Mouse (Mus musculus) forebrain, embryonic 12.5 days (tissue): Measurements from ENCODE around the gene Nuak1. TPM values are rescaled to one million over a fixed set of nuclear protein-coding genes. Genes with fewer than 3 reads are reported as not detected.
A peak's percentile ranks its signal among the peaks of the same experiment; 100 is the strongest.
"Not testable (repeated sequence)": the region's sequence is repeated elsewhere in the genome, so short reads cannot be mapped to it uniquely, and the experiment has no call there.

ENCODE experiments used
- ATAC-seq: fragments of 200-750 bp; cut with Nextera tagmentation; 2 replicates; pipeline ENCODE4 v1.8.0; 2017; ENCODE audit warnings: moderate TSS enrichment; ENCODE audit not compliant: low FRiP score
- H3K27ac ChIP-seq: fragments of 300-500 bp; sonication (generic); 2 replicates; pipeline ENCODE4 v1.5.1; 2016; ENCODE audit warnings: mild to moderate bottlenecking
- H3K27me3 ChIP-seq: fragments of 300-500 bp; sonication (generic); 2 replicates; pipeline ENCODE4 v1.6.1; 2016; ENCODE audit warnings: mild to moderate bottlenecking
- H3K36me3 ChIP-seq: fragments of 300-500 bp; sonication (generic); replicated peaks from 2 replicates; pipeline ENCODE4 v1.6.1; 2016; ENCODE audit warnings: mild to moderate bottlenecking
- H3K4me1 ChIP-seq: fragments of 300-500 bp; sonication (generic); 2 replicates; pipeline ENCODE4 v1.6.1; 2016
- H3K4me2 ChIP-seq: fragments of 300-500 bp; sonication (generic); 2 replicates; pipeline ENCODE4 v1.6.1; 2016; ENCODE audit warnings: mild to moderate bottlenecking, moderate library complexity
- H3K4me3 ChIP-seq: fragments of 300-500 bp; sonication (generic); replicated peaks from 2 replicates; pipeline ENCODE4 v1.5.1; 2016; ENCODE audit warnings: mild to moderate bottlenecking
- H3K9ac ChIP-seq: fragments of 300-500 bp; sonication (generic); 2 replicates; pipeline ENCODE4 v1.6.1; 2016; ENCODE audit warnings: mild to moderate bottlenecking
- H3K9me3 ChIP-seq: fragments of 300-500 bp; sonication (generic); 2 replicates; pipeline ENCODE4 v1.6.1; 2016
- WGBS: fragments of 180-500 bp; shearing (Covaris S2); methylation state at CpG from one replicate; pipeline ENCODE4 v1.1.7; 2016; 5-methylcytosine and 5-hydroxymethylcytosine counted together
- polyA plus RNA-seq: library from polyadenylated mRNA; unstranded; fragments of >200 nt; fragmentation: Nextera tagmentation; extraction: Ambion mirVana; gene quantifications from 2 replicates; pipeline ENCODE4 v1.2.1, GENCODE M21; 2016

Nuak1 gene
- 4.4 and 5.3 TPM in 2 replicates for polyA plus RNA-seq

DNA sequence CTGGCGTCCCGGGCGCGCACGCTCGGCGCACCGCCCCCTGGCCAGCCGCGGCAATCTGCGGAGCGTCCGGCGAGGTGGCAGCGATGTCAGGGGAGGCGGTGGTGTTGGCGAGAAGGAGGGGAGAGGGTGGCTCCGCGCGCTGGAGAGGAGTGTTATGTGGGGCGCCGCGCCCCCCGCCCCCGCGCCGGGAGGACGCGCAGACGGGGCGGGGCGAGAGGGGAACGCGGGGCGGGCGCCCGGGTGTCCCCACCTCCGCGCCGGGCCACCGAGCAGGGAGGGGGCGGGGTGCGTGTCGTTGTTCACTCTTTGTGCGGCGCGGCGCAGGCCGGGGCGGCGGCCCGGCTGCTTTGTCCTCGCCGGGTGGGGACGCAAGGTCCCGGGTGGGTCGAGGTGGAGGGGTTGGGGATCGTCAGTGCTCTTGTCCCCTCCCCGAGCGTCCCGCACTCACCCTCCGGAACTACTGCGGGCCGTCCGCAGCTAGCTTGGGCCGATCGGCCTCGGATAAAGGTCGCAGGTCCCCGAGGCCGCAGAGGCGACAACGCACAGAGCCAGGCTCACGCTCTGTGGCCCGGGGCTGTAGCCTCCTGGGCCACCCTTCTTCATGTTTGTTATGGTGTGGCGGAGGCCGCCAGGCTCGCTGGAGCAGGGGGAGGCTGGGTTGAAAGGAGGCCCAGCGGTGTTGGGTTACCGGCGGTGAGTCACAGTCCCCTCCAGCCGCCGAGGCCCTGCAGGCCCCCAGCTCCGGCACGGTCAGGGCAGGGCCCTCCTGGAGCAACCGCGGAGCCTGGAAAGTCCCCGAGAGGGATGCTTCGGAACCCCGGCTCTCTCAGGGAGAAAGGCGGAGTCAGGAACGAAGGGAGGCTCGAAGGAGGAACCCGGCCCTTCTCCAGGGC lies at the start of gene Nuak1:
Nuak1 (minus strand) TSS at position 57 of the 893 bp plus-strand sequence.
- peak; percentile 87 for ATAC-seq
- peak within 1 kb of the TSS; percentile 98 for H3K27ac ChIP-seq
- peak within 1 kb of the TSS; percentile 99 for H3K9ac ChIP-seq
- no peaks in the 10 kb centered on the region for H3K9me3 ChIP-seq
- H3K27me3 ChIP-seq = no peaks in the 10 kb centered on the region
- peak within 1 kb of the TSS; percentile 80 for H3K4me3 ChIP-seq
- no peaks in the 10 kb centered on the region for H3K36me3 ChIP-seq
- peaks cover 59% of the 10 kb centered on the region for H3K4me1 ChIP-seq
- WGBS = under 1% methylated on average over 89 of the region's 94 CpGs
- H3K4me2 ChIP-seq = peak within 1 kb of the TSS; percentile 84

DNA sequence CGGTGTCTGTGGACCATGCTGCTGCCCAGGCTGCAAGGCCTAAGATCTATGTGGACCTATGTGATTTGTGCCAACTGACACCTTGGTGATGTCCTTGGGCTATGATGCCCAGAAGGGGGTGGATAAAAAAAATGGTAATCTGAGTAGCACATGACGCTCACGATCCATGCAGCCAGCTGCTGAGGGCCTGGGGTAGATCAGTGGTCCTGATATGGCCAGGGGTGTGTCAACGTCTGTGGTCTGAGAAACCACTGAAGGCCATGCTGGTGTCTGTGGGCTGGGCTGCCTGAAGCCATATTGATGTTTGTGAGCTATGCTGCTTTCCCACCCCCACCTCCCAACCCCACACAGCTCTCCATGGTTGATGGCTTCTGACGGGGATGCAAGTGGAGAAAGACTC lies 49.7 kb upstream of the Nuak1 start:
- Histone ChIP-seq H3K4me3 (no peak overlapping the region), H3K9ac (no peak overlapping the region), H3K27ac (no peak overlapping the region), H3K4me2 (no peak overlapping the region), H3K27me3 (no peaks in the 10 kb centered on the region), H3K9me3 (no peaks in the 10 kb centered on the region), H3K36me3 (no peaks in the 10 kb centered on the region), H3K4me1 (no peaks in the 10 kb centered on the region)
- WGBS = 88% methylated on average over 5 of the region's 5 CpGs
- ATAC-seq = no peak

DNA sequence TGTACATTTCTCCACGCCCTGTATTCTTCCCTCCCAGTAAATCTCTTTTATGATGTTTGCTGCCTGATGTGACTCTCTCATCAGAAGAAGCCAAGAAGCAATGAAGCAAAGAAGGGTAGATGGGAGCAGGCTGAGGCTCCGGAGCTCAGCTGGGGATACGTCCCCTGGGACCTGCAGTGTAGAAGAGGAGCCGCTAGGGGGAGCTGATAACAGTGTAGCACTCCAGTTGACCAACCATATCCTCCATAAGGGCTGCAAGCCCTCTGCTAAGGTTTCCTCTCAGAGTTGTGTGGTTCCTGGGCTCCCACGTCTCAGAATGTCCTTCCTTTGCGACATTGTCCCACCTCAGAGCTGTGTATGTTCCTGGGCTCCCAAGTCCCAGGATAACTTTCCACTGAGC lies 47.9 kb upstream of the Nuak1 start:
- no peak overlapping the region for H3K9ac ChIP-seq
- no peak overlapping the region for H3K4me3 ChIP-seq
- H3K9me3 ChIP-seq = no peaks in the 10 kb centered on the region
- no peak overlapping the region for H3K4me2 ChIP-seq
- WGBS = 36% methylated on average over 6 of the region's 6 CpGs
- no peaks in the 10 kb centered on the region for H3K27me3 ChIP-seq
- ATAC-seq = no peak
- H3K4me1 ChIP-seq = no peaks in the 10 kb centered on the region
- H3K36me3 ChIP-seq = no peaks in the 10 kb centered on the region
- H3K27ac ChIP-seq = no peak overlapping the region

DNA sequence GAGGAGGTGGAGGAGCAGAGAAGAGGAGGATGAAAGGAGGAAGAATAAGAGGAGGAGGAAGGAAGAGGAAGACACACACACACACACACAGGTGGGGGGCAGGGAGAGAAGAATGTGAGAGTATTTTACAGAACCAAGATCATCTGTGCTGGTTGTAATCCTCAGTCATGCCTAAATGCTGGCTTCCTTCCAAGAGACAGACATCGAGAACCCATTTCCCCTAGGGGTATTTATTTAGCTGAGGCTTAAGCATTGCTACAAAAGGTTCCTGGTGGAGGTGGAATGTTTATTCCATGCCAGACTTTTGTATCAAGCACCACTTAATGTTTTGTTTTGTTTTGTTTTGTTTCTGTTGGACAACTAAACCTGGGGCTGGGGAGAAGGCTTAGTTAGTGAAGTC lies 44.3 kb upstream of the Nuak1 start:
- Histone ChIP-seq H3K27ac (no peak overlapping the region), H3K36me3 (no peaks in the 10 kb centered on the region), H3K4me1 (peaks cover 3% of the 10 kb centered on the region; the same call in 1 of the 2 replicates), H3K4me2 (no peak overlapping the region), H3K4me3 (no peak overlapping the region), H3K9ac (no peak overlapping the region), H3K27me3 (no peaks in the 10 kb centered on the region), H3K9me3 (no peaks in the 10 kb centered on the region)
- WGBS = 57% methylated on average over 1 of the region's 1 CpGs
- no peak for ATAC-seq

DNA sequence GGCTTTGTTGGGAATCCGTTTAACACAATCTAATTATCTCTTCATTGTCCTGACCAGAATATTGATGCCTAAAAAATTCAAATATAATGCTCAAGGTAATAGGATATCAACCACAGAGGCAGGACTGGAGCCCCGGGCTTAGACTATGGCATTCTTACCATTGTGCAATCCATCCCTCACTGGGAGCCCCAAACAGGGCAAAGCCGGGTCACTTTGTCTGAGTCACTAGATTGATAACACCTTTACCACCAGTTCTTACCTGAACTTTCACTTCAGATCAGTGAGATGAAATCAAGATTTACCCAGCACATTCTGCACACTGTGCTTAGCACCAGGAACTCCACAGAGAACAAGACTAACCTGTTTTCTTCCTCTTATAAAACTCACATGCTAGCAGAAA lies 43.2 kb upstream of the Nuak1 start:
- no peaks in the 10 kb centered on the region for H3K36me3 ChIP-seq
- no peaks in the 10 kb centered on the region for H3K9me3 ChIP-seq
- no peak overlapping the region for H3K27ac ChIP-seq
- no peak for ATAC-seq
- H3K4me1 ChIP-seq = peaks cover 3% of the 10 kb centered on the region; the same call in 1 of the 2 replicates
- no peak overlapping the region for H3K9ac ChIP-seq
- WGBS = 80% methylated on average over 3 of the region's 3 CpGs
- no peak overlapping the region for H3K4me3 ChIP-seq
- no peaks in the 10 kb centered on the region for H3K27me3 ChIP-seq
- no peak overlapping the region for H3K4me2 ChIP-seq

DNA sequence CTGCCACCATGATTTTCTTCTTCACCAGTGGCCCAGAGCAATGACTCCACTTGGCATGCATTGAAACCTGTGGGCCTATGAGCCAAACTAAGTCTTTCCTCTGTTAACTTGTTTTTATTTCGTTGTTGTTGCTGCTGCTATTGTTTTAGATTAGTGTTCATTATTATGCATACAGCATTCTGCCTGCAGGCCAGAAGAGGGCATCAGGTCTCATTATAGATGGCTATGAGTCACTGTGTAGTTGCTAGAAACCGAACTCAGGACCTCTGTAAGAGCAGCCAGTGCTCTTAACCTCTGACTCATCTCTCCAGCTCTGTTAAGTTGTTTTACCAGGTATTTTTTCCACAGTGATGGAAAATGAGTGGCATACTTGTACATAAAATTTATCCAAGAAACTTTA lies 42.7 kb upstream of the Nuak1 start:
- WGBS = 78% methylated on average over 2 of the region's 2 CpGs
- no peaks in the 10 kb centered on the region for H3K27me3 ChIP-seq
- H3K4me3 ChIP-seq = no peak overlapping the region
- H3K36me3 ChIP-seq = no peaks in the 10 kb centered on the region
- ATAC-seq = no peak
- H3K4me2 ChIP-seq = no peak overlapping the region
- peaks cover 4% of the 10 kb centered on the region for H3K4me1 ChIP-seq
- no peak overlapping the region for H3K27ac ChIP-seq
- H3K9me3 ChIP-seq = no peaks in the 10 kb centered on the region
- no peak overlapping the region for H3K9ac ChIP-seq

DNA sequence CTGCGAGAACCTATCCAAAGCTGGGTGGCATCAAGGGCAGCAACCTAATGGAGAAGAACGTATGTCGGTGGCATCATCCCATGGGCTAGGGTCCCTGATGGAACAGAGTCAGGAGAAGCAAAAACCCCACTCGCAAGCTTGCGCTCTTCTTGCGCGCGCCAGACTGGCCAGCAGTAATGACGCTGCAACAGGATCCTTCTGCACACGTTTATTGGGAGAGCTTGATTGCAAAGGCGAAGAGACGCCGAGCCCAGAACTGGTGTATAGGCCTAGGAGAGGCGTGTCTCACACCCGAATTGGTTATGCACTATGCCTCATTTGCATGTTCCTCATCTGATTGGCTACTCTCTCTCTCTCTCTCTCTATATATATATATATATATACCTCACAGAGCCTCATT lies 42.0 kb upstream of the Nuak1 start:
- not testable (repeated sequence) for H3K4me3 ChIP-seq, H3K4me2 ChIP-seq, H3K9me3 ChIP-seq, H3K36me3 ChIP-seq, ATAC-seq, H3K9ac ChIP-seq, H3K27me3 ChIP-seq, H3K27ac ChIP-seq
- WGBS = 94% methylated on average over 15 of the region's 15 CpGs
- H3K4me1 ChIP-seq = peaks cover 11% of the 10 kb centered on the region

DNA sequence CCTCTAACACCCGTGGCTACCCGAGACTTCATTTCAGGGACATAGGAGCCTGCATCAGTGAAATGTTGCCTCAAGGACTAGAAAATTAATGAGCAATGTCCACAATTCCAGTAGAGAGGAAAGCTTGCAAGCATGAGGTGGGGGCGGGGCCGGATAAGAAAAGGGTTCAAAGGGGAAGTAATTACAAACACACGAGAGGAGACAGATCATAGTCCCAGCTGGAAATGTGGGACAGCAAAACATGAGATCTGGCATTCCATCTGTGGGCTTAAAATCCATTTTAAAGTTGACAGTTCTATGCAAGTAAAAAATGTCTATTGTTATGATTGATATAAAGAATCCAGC lies 40.9 kb upstream of the Nuak1 start:
- peaks cover 16% of the 10 kb centered on the region for H3K4me1 ChIP-seq
- no peaks in the 10 kb centered on the region for H3K36me3 ChIP-seq
- H3K9me3 ChIP-seq = no peaks in the 10 kb centered on the region
- no peak overlapping the region for H3K4me2 ChIP-seq
- WGBS = 70% methylated on average over 5 of the region's 5 CpGs
- H3K27me3 ChIP-seq = no peaks in the 10 kb centered on the region
- ATAC-seq = no peak
- H3K9ac ChIP-seq = no peak overlapping the region
- H3K27ac ChIP-seq = no peak overlapping the region
- H3K4me3 ChIP-seq = no peak overlapping the region

DNA sequence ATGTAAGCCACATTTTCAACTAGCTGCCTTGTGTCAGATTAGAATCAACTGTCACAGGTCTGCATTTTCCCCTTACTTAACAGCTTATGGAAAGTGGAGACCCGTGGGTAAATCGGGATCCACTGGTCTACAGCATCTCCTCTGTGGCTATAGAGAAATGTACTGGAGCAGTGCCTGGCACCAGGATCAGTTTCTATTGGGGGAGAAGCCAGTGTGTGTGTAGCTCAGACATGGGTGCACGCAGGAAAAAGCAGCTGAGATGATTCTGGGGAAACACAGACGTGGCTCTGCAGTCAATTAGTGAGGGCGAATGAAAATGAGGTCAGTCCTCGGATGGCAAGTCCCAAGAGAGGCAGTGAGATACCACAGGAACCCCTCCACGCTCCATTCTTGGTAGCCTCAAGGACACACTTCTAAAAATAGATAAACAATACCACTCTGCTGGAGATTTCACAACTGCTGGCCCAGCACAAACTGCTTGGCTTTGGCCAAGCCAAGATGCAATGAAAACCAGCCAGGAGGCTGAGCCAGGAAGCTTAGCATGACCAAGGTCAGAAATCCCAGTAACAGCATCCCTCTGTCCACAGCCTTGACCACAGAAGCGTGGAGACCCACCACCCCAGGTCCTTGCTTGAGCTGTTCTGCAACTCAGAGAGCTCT lies 40.4 kb upstream of the Nuak1 start:
- WGBS = 69% methylated on average over 8 of the region's 8 CpGs
- peaks cover 16% of the 10 kb centered on the region for H3K4me1 ChIP-seq

DNA sequence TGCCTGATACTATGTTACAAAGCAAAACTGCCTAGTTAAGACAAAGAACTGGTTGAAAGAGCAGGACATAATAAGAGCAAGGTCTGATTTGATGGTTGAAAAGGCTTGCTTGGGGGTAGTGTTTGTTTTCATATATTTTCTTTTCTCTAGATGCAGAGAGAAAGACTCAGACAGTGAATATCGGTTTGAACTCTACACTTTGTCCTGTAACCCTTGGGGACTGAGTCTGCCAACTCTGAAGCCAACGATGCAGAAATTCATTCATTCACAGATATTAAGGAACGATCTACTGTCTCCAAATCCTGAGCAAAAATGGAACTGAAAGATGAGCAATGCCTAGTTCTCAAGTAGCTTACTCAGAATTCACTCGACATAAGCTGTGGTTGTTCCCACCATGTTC lies 39.7 kb upstream of the Nuak1 start:
- Histone ChIP-seq H3K27me3 (no peaks in the 10 kb centered on the region), H3K4me1 (peaks cover 16% of the 10 kb centered on the region), H3K36me3 (no peaks in the 10 kb centered on the region), H3K4me2 (no peak overlapping the region), H3K9me3 (no peaks in the 10 kb centered on the region), H3K4me3 (no peak overlapping the region), H3K9ac (no peak overlapping the region), H3K27ac (0 out of 2 replicates have a peak overlapping the region, but pooled peaks have one; percentile 6)
- no peak for ATAC-seq
- WGBS = 42% methylated on average over 4 of the region's 4 CpGs

More for the DNA sequence above, 40.4 kb upstream of the Nuak1 start:
- Histone ChIP-seq H3K4me2 (no peak overlapping the region), H3K36me3 (no peaks in the 10 kb centered on the region), H3K9me3 (no peaks in the 10 kb centered on the region), H3K27me3 (no peaks in the 10 kb centered on the region), H3K27ac (no peak overlapping the region), H3K4me3 (no peak overlapping the region), H3K9ac (no peak overlapping the region)
- no peak for ATAC-seq

DNA sequence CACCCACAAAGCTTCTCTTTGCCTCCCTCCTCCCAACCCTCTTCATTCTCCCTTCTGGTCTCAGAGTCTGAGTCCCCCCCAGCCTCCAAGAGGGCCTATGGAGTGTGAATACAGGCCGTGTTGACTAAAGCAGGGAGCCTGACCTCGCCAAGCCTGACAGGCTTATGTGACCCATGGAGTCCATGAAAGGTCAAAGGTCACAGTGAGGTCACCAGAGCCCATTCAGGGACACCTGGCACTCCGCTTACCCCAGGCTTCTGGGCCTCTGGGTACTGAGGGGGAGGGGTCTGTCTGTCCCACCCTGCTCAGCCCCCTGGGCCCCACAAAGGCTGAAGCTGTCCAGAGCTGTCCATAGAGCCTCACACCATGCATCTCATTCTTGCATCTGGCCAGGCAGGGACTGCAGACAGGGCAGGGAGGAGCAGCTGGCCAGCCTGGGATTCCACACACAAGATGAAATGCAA lies 37.2 kb upstream of the Nuak1 start:
- no peaks in the 10 kb centered on the region for H3K27me3 ChIP-seq
- peaks cover 16% of the 10 kb centered on the region for H3K4me1 ChIP-seq
- H3K4me2 ChIP-seq = no peak overlapping the region
- H3K36me3 ChIP-seq = no peaks in the 10 kb centered on the region
- 2% methylated on average over 3 of the region's 3 CpGs for WGBS
- H3K9me3 ChIP-seq = no peaks in the 10 kb centered on the region
- H3K27ac ChIP-seq = no peak overlapping the region
- ATAC-seq = peak; percentile 53; the same call in 1 of the 2 replicates
- H3K9ac ChIP-seq = no peak overlapping the region
- no peak overlapping the region for H3K4me3 ChIP-seq

DNA sequence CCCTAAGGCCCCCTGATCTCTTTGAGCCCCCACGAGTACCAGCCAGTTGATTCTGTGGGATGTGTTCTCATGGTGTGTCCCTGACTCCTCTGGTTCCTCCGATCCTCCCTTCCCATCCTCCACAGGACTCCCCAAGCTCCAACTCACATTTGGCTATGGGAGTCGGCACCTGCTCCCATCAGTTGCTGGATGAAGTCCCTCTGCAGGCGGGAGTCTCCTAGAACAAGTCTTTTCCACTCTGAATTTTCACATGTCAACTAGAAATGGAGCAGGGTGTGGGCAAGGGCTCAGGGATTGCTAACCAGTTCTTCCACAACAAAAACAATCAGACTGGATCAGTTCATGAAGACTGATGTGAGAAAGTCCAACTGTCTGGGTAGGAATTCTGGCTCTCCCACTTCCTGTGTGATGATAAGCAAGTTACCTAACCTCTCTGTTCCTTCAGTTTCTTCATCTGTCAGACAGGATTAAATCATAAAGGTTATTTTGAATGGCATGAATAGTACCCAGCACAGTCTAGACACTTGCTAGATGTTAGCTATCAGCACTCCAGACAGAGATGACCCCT lies 36.7 kb upstream of the Nuak1 start:
- WGBS = 66% methylated on average over 4 of the region's 4 CpGs
- ATAC-seq = 0 out of 2 replicates have a peak, but pooled peaks have one; percentile 23
- Histone ChIP-seq H3K4me2 (no peak overlapping the region), H3K9ac (no peak overlapping the region), H3K27ac (no peak overlapping the region), H3K4me1 (peaks cover 16% of the 10 kb centered on the region), H3K9me3 (no peaks in the 10 kb centered on the region), H3K36me3 (no peaks in the 10 kb centered on the region), H3K4me3 (no peak overlapping the region), H3K27me3 (no peaks in the 10 kb centered on the region)
